Mouse (Mus musculus): Measurements from ENCODE around the gene Snx7.

- TF ChIP-seq CTCF (IDR thresholded peaks at IDR 0.05; ENCODE audit: low read depth, low read length) (no peak), POLR2A (IDR thresholded peaks at IDR 0.05; ENCODE audit: extremely low read depth, insufficient read depth, low read length) (no peak)
Measured at GRCm38 (mm10) chr3:117749256-117749655, 119.5 kb downstream of the Snx7 start.

Data from liver, adult 2 months (tissue).